Mouse (Mus musculus): ENCODE measurements around the gene Kank4.
"Not testable (repeated sequence)": the region's sequence is repeated elsewhere in the genome, so short reads cannot be mapped to it uniquely, and the experiment has no call there.

DNA sequence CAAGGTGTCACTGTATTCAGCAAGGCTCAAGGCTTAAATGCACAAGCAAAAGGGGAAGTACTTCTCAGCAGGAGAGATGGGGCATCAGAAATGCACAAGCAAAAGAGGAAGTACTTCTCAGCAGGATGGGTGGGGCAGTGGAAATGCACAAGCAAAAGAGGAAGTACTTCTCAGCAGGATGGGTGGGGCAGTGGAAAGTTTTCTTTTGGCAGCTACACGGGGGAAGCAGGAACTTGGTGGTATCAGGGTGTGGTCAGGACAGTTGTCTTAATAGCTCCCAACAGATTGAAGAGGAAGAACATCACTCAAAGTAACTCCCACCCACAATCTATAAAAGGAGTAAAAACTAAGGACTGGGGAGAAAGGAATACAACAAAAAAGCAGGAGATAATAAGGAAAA is 33.1 kb upstream of the Kank4 start:
- not testable (repeated sequence) for TF ChIP-seq POLR2AphosphoS2 (IDR thresholded peaks at IDR 0.05; ENCODE audit: low read length); ETS1 (IDR thresholded peaks at IDR 0.05; ENCODE audit: low read depth, low read length); POLR2A (IDR thresholded peaks at IDR 0.05; ENCODE audit: control insufficient read depth in 1 of 2, insufficient read depth in 1 of 2, low read depth in 1 of 2, low read length in 2 of 2, poor library complexity in 1 of 2); CTCF (IDR thresholded peaks at IDR 0.05 in 2 of 3, conservative IDR thresholded peaks at IDR 0.05 in 1 of 3; ENCODE audit: control insufficient read depth in 1 of 3, insufficient read depth in 1 of 3, low read depth in 2 of 3, low read length in 3 of 3, poor library complexity in 1 of 3, severe bottlenecking in 1 of 3); MAX (IDR thresholded peaks at IDR 0.05; ENCODE audit: low read length); SIN3A (IDR thresholded peaks at IDR 0.05; ENCODE audit: low read length); RCOR1 (IDR thresholded peaks at IDR 0.05; ENCODE audit: low read depth, low read length); HCFC1 (IDR thresholded peaks at IDR 0.05; ENCODE audit: low read depth, low read length); USF1 (IDR thresholded peaks at IDR 0.05; ENCODE audit: low read depth, low read length); ZKSCAN1 (IDR thresholded peaks at IDR 0.05; ENCODE audit: low read depth, low read length); ZC3H11A (IDR thresholded peaks at IDR 0.05; ENCODE audit: low read depth, low read length)
